Mouse (Mus musculus): ENCODE results near the gene Fnip2. TPM values are rescaled to one million over a fixed set of nuclear protein-coding genes. Genes with fewer than 3 reads are reported as not detected.
"Not testable (repeated sequence)": the region's sequence is repeated elsewhere in the genome, so short reads cannot be mapped to it uniquely, and the experiment has no call there.

Fnip2 gene
- polyA plus RNA-seq, 1 experiment: 2.5 TPM

DNA sequence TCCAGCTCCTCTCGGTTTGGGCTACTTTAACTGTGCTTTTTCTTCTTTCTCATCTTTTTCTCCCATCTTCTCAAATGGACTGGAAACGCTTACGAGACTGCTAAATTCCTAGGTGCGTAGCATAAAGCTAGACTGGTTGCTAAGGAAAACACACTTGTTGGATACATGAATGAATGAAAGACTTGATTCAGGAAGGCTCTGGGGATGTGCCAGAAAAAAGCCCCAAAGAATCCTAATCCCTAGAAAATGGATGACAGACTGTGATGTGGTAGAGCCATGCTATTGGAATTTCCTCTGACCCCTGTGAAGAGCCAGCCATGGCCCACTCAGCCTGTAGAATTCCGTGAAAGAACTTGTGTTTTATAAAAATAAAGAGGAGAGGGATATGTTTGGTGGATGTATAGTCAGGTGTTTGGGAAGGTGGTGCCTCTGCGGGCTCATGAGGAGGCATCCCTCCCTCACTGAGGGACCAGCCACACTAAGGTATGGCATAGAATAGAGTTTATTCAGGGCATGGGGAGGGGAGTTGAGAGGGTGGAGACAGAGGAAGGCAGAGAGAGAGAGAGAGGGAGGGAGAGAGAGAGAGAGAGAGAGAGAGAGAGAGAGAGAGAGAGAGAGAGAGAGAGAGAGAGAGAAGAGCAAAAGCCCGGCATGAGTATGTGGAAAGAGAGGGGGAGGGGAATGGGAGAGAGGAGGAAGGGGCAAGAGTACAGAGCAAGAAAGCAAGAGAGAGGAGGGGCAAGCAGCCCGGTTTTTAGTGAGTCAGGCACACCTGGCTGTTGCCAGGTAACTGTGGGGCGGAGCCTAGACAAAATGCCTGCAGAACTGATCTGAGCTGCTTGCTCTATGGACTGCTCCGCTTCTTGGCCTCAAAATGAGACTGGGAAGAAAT lies 8.2 kb upstream of the Fnip2 start:
- H3K79me2 ChIP-seq (ENCODE audit: control insufficient read depth, insufficient read depth): no peaks in the 10 kb centered on the region
- H3K4me3 ChIP-seq: no peak overlapping the region
- no peaks in the 10 kb centered on the region for H3K36me3 ChIP-seq (ENCODE audit: control insufficient read depth, insufficient read depth)
- no peaks in the 10 kb centered on the region for H3K27me3 ChIP-seq (ENCODE audit: control insufficient read depth, insufficient read depth, insufficient read length)
- H3K4me2 ChIP-seq (ENCODE audit: low read depth): no peak overlapping the region
- H3ac ChIP-seq (ENCODE audit: control insufficient read depth, insufficient read length): no peak overlapping the region
- TF ChIP-seq POLR2AphosphoS2 (IDR thresholded peaks at IDR 0.05; ENCODE audit: insufficient read length, low read depth) (no peak), USF1 (IDR thresholded peaks at IDR 0.05; ENCODE audit: low read depth) (no peak), POLR2A (IDR thresholded peaks at IDR 0.05; ENCODE audit: insufficient read length, low read depth) (no peak), MYOD1 (IDR thresholded peaks at IDR 0.05; ENCODE audit: control insufficient read depth in 1 of 3, insufficient read length in 2 of 3, low read depth in 2 of 3) (no peak), MYOG (IDR thresholded peaks at IDR 0.05; ENCODE audit: control insufficient read depth in 1 of 3, insufficient read depth in 1 of 3, insufficient read length in 2 of 3, low read depth in 2 of 3) (no peak), E2F4 (IDR thresholded peaks at IDR 0.05; ENCODE audit: insufficient read depth) (no peak), CEBPB (IDR thresholded peaks at IDR 0.05; ENCODE audit: insufficient read depth, poor library complexity, severe bottlenecking) (no peak), REST (IDR thresholded peaks at IDR 0.05; ENCODE audit: insufficient read depth, insufficient read length) (no peak), SRF (IDR thresholded peaks at IDR 0.05; ENCODE audit: control insufficient read depth, insufficient read length, low read depth) (no peak), MAX (IDR thresholded peaks at IDR 0.05; ENCODE audit: low read depth) (no peak), TCF12 (IDR thresholded peaks at IDR 0.05; ENCODE audit: insufficient read depth, poor library complexity, severe bottlenecking) (no peak), TCF3 (IDR thresholded peaks at IDR 0.05; ENCODE audit: insufficient read length, low read depth) (no peak)

DNA sequence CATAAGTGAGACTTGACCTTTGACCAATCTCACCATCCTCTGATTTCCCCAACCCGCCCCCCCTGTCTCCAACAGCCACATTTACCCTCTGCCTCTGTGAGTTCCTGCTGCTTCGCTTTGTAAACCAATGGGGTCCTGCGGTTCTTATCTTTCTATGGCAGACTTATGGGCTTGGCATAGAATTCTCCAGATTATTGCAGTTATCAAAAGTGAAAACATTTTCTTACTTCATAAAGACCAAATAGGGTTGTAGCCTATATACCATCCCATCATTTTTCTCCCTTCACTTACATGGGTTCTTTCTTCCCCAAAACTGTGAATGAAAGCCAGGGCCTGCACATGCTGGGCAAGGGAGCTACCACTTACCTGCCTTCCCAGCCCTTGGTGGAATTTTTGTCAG lies 6.7 kb upstream of the Fnip2 start:
- no peaks in the 10 kb centered on the region for H3K79me2 ChIP-seq (ENCODE audit: control insufficient read depth, insufficient read depth)
- no peak overlapping the region for H3K4me3 ChIP-seq
- no peaks in the 10 kb centered on the region for H3K36me3 ChIP-seq (ENCODE audit: control insufficient read depth, insufficient read depth)
- no peak overlapping the region for H3ac ChIP-seq (ENCODE audit: control insufficient read depth, insufficient read length)
- H3K27me3 ChIP-seq (ENCODE audit: control insufficient read depth, insufficient read depth, insufficient read length): no peaks in the 10 kb centered on the region
- no peak overlapping the region for H3K4me2 ChIP-seq (ENCODE audit: low read depth)
- TF ChIP-seq REST (IDR thresholded peaks at IDR 0.05; ENCODE audit: insufficient read depth, insufficient read length) (no peak), E2F4 (IDR thresholded peaks at IDR 0.05; ENCODE audit: insufficient read depth) (no peak), CEBPB (IDR thresholded peaks at IDR 0.05; ENCODE audit: insufficient read depth, poor library complexity, severe bottlenecking) (no peak), SRF (IDR thresholded peaks at IDR 0.05; ENCODE audit: control insufficient read depth, insufficient read length, low read depth) (no peak), USF1 (IDR thresholded peaks at IDR 0.05; ENCODE audit: low read depth) (no peak)

DNA sequence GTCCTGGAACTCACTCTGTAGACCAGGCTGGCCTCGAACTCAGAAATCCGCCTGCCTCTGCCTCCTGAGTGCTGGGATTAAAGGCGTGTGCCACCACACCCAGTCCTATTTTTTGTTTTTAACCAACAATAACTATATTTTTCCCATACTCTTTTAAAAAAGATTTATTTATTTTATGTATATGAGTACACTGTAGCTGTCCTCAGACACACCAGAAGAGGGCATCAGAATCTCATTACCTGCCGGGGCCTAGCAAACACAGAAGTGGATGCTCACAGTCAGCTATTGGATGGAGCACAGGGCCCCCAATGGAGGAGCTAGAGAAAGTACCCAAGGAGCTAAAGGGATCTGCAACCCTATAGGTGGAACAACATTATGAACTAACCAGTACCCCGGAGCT lies 5.8 kb upstream of the Fnip2 start:
- not testable (repeated sequence) for H3K79me2 ChIP-seq (ENCODE audit: control insufficient read depth, insufficient read depth); H3K4me2 ChIP-seq (ENCODE audit: low read depth); H3ac ChIP-seq (ENCODE audit: control insufficient read depth, insufficient read length); H3K27me3 ChIP-seq (ENCODE audit: control insufficient read depth, insufficient read depth, insufficient read length); H3K4me3 ChIP-seq; H3K36me3 ChIP-seq (ENCODE audit: control insufficient read depth, insufficient read depth)

DNA sequence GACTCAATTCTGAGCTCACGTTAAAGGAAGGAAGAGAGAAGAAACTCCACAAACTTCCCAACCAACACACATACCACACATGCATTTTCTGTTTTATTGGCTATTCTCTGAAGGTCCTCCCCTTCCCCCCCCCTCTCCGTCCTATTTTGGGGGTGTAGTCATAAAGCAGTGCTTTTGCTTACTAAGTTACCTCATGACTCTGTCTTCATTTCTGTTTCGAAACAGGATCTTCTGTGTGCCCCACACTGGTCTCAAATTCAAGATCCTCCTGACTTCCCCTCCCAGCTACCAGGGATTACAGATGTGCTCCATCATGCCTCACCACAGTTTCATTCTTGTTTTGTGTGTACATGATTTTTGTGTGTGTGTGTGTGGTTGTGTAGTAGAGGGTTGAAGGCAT lies 4.8 kb upstream of the Fnip2 start:
- Histone ChIP-seq H3K36me3 (ENCODE audit: control insufficient read depth, insufficient read depth) (no peaks in the 10 kb centered on the region), H3K4me2 (ENCODE audit: low read depth) (no peak overlapping the region), H3ac (ENCODE audit: control insufficient read depth, insufficient read length) (no peak overlapping the region), H3K79me2 (ENCODE audit: control insufficient read depth, insufficient read depth) (no peaks in the 10 kb centered on the region), H3K27me3 (ENCODE audit: control insufficient read depth, insufficient read depth, insufficient read length) (no peaks in the 10 kb centered on the region), H3K4me3 (no peak overlapping the region)
- TF ChIP-seq POLR2AphosphoS2 (IDR thresholded peaks at IDR 0.05; ENCODE audit: insufficient read length, low read depth) (no peak), TCF12 (IDR thresholded peaks at IDR 0.05; ENCODE audit: insufficient read depth, poor library complexity, severe bottlenecking) (no peak), REST (IDR thresholded peaks at IDR 0.05; ENCODE audit: insufficient read depth, insufficient read length) (no peak), MYOG (IDR thresholded peaks at IDR 0.05; ENCODE audit: control insufficient read depth in 1 of 3, insufficient read depth in 1 of 3, insufficient read length in 2 of 3, low read depth in 2 of 3) (no peak), CEBPB (IDR thresholded peaks at IDR 0.05; ENCODE audit: insufficient read depth, poor library complexity, severe bottlenecking) (no peak), TCF3 (IDR thresholded peaks at IDR 0.05; ENCODE audit: insufficient read length, low read depth) (no peak), USF1 (IDR thresholded peaks at IDR 0.05; ENCODE audit: low read depth) (no peak), MYOD1 (IDR thresholded peaks at IDR 0.05; ENCODE audit: control insufficient read depth in 1 of 3, insufficient read length in 2 of 3, low read depth in 2 of 3) (no peak), MAX (IDR thresholded peaks at IDR 0.05; ENCODE audit: low read depth) (no peak), E2F4 (IDR thresholded peaks at IDR 0.05; ENCODE audit: insufficient read depth) (no peak), SRF (IDR thresholded peaks at IDR 0.05; ENCODE audit: control insufficient read depth, insufficient read length, low read depth) (no peak), POLR2A (IDR thresholded peaks at IDR 0.05; ENCODE audit: insufficient read length, low read depth) (no peak)

DNA sequence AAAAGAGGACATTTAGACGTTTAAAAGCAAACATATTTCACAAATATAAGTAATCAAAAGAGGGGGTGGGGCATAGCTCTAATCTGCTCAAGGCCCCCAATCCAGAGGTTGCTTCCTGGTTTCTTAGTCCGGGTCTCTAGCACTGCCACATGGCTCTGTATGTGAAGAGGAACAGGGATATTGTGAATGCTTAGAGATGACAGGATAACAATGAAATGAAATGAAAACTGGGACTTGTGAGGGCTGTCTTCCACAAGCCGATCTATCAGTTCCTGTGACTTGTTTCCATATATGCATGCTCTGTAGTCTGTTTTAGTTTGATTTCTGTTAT lies 1.7 kb upstream of the Fnip2 start:
- H3K4me3 ChIP-seq: no peak overlapping the region
- no peak overlapping the region for H3ac ChIP-seq (ENCODE audit: control insufficient read depth, insufficient read length)

More for the DNA sequence above, 1.7 kb upstream of the Fnip2 start:
- no peak overlapping the region for H3K4me2 ChIP-seq (ENCODE audit: low read depth)
- H3K27me3 ChIP-seq (ENCODE audit: control insufficient read depth, insufficient read depth, insufficient read length): no peaks in the 10 kb centered on the region
- H3K36me3 ChIP-seq (ENCODE audit: control insufficient read depth, insufficient read depth): no peaks in the 10 kb centered on the region
- peaks cover 26% of the 10 kb centered on the region for H3K79me2 ChIP-seq (ENCODE audit: control insufficient read depth, insufficient read depth)
- TF ChIP-seq USF1 (IDR thresholded peaks at IDR 0.05; ENCODE audit: low read depth) (no peak), POLR2A (IDR thresholded peaks at IDR 0.05; ENCODE audit: insufficient read length, low read depth) (no peak), MYOG (IDR thresholded peaks at IDR 0.05; ENCODE audit: control insufficient read depth in 1 of 3, insufficient read depth in 1 of 3, insufficient read length in 2 of 3, low read depth in 2 of 3) (no peak)

All from myocyte (in vitro differentiated cells).